Mouse (Mus musculus): ENCODE data around the gene Adam19. TPM values are rescaled to one million over a fixed set of nuclear protein-coding genes. Genes with fewer than 3 reads are reported as not detected.
"Not testable (repeated sequence)": the region's sequence is repeated elsewhere in the genome, so short reads cannot be mapped to it uniquely, and the experiment has no call there.

Gene Adam19
- polyA plus RNA-seq, 1 experiment: 1.0 TPM

GRCm38 (mm10) chr11:46168506-46168905, 112.7 kb downstream of the Adam19 start:
- H3K27me3 ChIP-seq (ENCODE audit: control insufficient read depth, insufficient read depth, low read length): no peaks in the 10 kb centered on the region
- TF ChIP-seq POLR2A (IDR thresholded peaks at IDR 0.05; ENCODE audit: control insufficient read depth, low read depth, low read length) (no peak), CTCF (IDR thresholded peaks at IDR 0.05; ENCODE audit: control insufficient read depth, insufficient read depth, insufficient replicate concordance, low read depth, low read length) (no peak)
- H3K4me1 ChIP-seq (ENCODE audit: control insufficient read depth, insufficient read depth, low read length): no peaks in the 10 kb centered on the region
- no peaks in the 10 kb centered on the region for H3K36me3 ChIP-seq (ENCODE audit: control insufficient read depth, insufficient read depth, low read length)
- H3K27ac ChIP-seq (ENCODE audit: control insufficient read depth, insufficient read depth, low read depth, low read length): no peak overlapping the region
- H3K4me3 ChIP-seq (ENCODE audit: control insufficient read depth, low read depth, low read length): no peak overlapping the region

GRCm38 (mm10) chr11:46169908-46170307, 114.1 kb downstream of the Adam19 start:
- no peaks in the 10 kb centered on the region for H3K27me3 ChIP-seq (ENCODE audit: control insufficient read depth, insufficient read depth, low read length)
- H3K36me3 ChIP-seq (ENCODE audit: control insufficient read depth, insufficient read depth, low read length): no peaks in the 10 kb centered on the region
- no peak overlapping the region for H3K27ac ChIP-seq (ENCODE audit: control insufficient read depth, insufficient read depth, low read depth, low read length)
- H3K4me3 ChIP-seq (ENCODE audit: control insufficient read depth, low read depth, low read length): no peak overlapping the region
- TF ChIP-seq POLR2A (IDR thresholded peaks at IDR 0.05; ENCODE audit: control insufficient read depth, low read depth, low read length) (no peak), CTCF (IDR thresholded peaks at IDR 0.05; ENCODE audit: control insufficient read depth, insufficient read depth, insufficient replicate concordance, low read depth, low read length) (no peak)
- no peaks in the 10 kb centered on the region for H3K4me1 ChIP-seq (ENCODE audit: control insufficient read depth, insufficient read depth, low read length)

GRCm38 (mm10) chr11:46172128-46172527, 116.3 kb downstream of the Adam19 start:
- Histone ChIP-seq H3K27me3 (ENCODE audit: control insufficient read depth, insufficient read depth, low read length) (no peaks in the 10 kb centered on the region), H3K36me3 (ENCODE audit: control insufficient read depth, insufficient read depth, low read length) (no peaks in the 10 kb centered on the region), H3K27ac (ENCODE audit: control insufficient read depth, insufficient read depth, low read depth, low read length) (no peak overlapping the region), H3K4me1 (ENCODE audit: control insufficient read depth, insufficient read depth, low read length) (no peaks in the 10 kb centered on the region), H3K4me3 (ENCODE audit: control insufficient read depth, low read depth, low read length) (no peak overlapping the region)
- TF ChIP-seq CTCF (IDR thresholded peaks at IDR 0.05; ENCODE audit: control insufficient read depth, insufficient read depth, insufficient replicate concordance, low read depth, low read length) (no peak), POLR2A (IDR thresholded peaks at IDR 0.05; ENCODE audit: control insufficient read depth, low read depth, low read length) (no peak)

GRCm38 (mm10) chr11:46176155-46176554, 120.4 kb downstream of the Adam19 start:
- H3K4me1 ChIP-seq (ENCODE audit: control insufficient read depth, insufficient read depth, low read length): no peaks in the 10 kb centered on the region
- H3K27me3 ChIP-seq (ENCODE audit: control insufficient read depth, insufficient read depth, low read length): no peaks in the 10 kb centered on the region
- H3K4me3 ChIP-seq (ENCODE audit: control insufficient read depth, low read depth, low read length): no peak overlapping the region
- TF ChIP-seq POLR2A (IDR thresholded peaks at IDR 0.05; ENCODE audit: control insufficient read depth, low read depth, low read length): no peak
- TF ChIP-seq CTCF (IDR thresholded peaks at IDR 0.05; ENCODE audit: control insufficient read depth, insufficient read depth, insufficient replicate concordance, low read depth, low read length): no peak
- H3K27ac ChIP-seq (ENCODE audit: control insufficient read depth, insufficient read depth, low read depth, low read length): no peak overlapping the region
- no peaks in the 10 kb centered on the region for H3K36me3 ChIP-seq (ENCODE audit: control insufficient read depth, insufficient read depth, low read length)

- H3K4me3 ChIP-seq (ENCODE audit: control insufficient read depth, low read depth, low read length): no peak overlapping the region
- no peaks in the 10 kb centered on the region for H3K4me1 ChIP-seq (ENCODE audit: control insufficient read depth, insufficient read depth, low read length)
- no peaks in the 10 kb centered on the region for H3K27me3 ChIP-seq (ENCODE audit: control insufficient read depth, insufficient read depth, low read length)
- no peak overlapping the region for H3K27ac ChIP-seq (ENCODE audit: control insufficient read depth, insufficient read depth, low read depth, low read length)
- no peak for TF ChIP-seq CTCF (IDR thresholded peaks at IDR 0.05; ENCODE audit: control insufficient read depth, insufficient read depth, insufficient replicate concordance, low read depth, low read length)
- TF ChIP-seq POLR2A (IDR thresholded peaks at IDR 0.05; ENCODE audit: control insufficient read depth, low read depth, low read length): no peak
- H3K36me3 ChIP-seq (ENCODE audit: control insufficient read depth, insufficient read depth, low read length): no peaks in the 10 kb centered on the region
These were observed 121.7 kb downstream of the Adam19 start for GRCm38 (mm10) chr11:46177246-46178043.

- H3K4me3 ChIP-seq (ENCODE audit: control insufficient read depth, low read depth, low read length); H3K4me1 ChIP-seq (ENCODE audit: control insufficient read depth, insufficient read depth, low read length); H3K27ac ChIP-seq (ENCODE audit: control insufficient read depth, insufficient read depth, low read depth, low read length); H3K27me3 ChIP-seq (ENCODE audit: control insufficient read depth, insufficient read depth, low read length); H3K36me3 ChIP-seq (ENCODE audit: control insufficient read depth, insufficient read depth, low read length): not testable (repeated sequence)
These were observed 126.2 kb downstream of the Adam19 start for GRCm38 (mm10) chr11:46182031-46182430.

GRCm38 (mm10) chr11:46184946-46185345, 129.2 kb downstream of the Adam19 start:
- no peaks in the 10 kb centered on the region for H3K27me3 ChIP-seq (ENCODE audit: control insufficient read depth, insufficient read depth, low read length)
- TF ChIP-seq CTCF (IDR thresholded peaks at IDR 0.05; ENCODE audit: control insufficient read depth, insufficient read depth, insufficient replicate concordance, low read depth, low read length): no peak
- no peak for TF ChIP-seq POLR2A (IDR thresholded peaks at IDR 0.05; ENCODE audit: control insufficient read depth, low read depth, low read length)
- H3K27ac ChIP-seq (ENCODE audit: control insufficient read depth, insufficient read depth, low read depth, low read length): no peak overlapping the region
- no peak overlapping the region for H3K4me3 ChIP-seq (ENCODE audit: control insufficient read depth, low read depth, low read length)
- no peaks in the 10 kb centered on the region for H3K4me1 ChIP-seq (ENCODE audit: control insufficient read depth, insufficient read depth, low read length)
- no peaks in the 10 kb centered on the region for H3K36me3 ChIP-seq (ENCODE audit: control insufficient read depth, insufficient read depth, low read length)
